Mouse (Mus musculus): ENCODE measurements around the gene Npepps.
"Not testable (repeated sequence)": the region's sequence is repeated elsewhere in the genome, so short reads cannot be mapped to it uniquely, and the experiment has no call there.

The Npepps gene

DNA sequence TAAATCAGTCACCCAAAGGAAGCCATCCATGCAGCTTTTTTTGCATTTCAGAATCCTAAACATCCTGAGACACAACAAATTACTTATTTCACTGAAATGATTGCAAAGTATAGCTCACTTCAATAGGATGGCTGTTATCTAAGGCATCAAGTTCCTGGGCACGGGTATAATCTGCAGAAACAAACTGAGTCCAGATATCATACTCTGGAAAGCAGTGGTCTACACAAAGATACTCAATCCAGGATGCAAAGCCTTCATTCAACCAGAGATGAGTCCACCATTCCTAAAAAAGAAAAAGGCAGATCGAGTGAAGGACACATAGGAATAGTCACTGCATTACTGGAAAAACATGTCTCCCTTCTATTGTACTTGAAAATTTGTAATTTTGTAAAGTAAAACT, 42.5 kb downstream of the Npepps start:
- no peak for DNase-seq (ENCODE audit: low spot score)

DNA sequence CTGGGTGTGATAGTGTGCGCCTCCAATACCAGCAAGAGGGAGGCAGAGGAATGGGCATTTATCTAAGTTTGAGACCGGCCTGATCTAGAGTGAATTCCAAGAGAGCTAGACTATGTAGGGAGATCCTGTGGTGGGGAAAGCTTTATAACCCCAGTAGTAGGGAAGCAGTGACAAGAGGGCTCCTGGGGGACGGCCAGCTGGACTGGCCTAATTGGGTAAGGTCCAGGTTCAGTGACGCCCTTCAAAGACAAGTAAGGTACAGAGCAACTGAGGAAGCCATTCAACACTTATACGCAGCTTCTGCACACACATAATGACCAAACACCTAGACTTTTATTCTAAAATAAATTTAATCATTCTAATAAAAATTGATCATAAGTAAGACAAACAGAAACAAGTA, 48.0 kb downstream of the Npepps start:
- no peak for DNase-seq (ENCODE audit: low spot score)

DNA sequence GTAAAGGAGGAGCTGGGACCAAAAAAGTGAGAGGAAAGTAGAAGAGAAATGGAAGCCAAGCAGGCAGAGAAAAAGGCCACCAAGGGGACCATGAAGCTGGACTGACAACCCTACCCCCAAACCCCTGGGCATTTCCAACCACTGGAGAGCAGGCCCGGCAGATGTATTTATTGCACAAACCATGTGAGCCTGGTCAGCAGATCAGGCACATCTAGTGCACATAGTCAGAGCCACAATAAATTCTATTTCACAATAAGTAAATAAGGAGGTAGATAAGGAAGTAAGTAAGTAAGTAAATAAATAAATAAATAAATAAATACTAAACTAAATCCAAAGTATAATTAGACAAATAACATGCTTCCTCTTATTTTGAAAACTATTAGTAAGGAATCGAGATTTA, 51.0 kb downstream of the Npepps start:
- DNase-seq (ENCODE audit: low spot score): no peak

DNA sequence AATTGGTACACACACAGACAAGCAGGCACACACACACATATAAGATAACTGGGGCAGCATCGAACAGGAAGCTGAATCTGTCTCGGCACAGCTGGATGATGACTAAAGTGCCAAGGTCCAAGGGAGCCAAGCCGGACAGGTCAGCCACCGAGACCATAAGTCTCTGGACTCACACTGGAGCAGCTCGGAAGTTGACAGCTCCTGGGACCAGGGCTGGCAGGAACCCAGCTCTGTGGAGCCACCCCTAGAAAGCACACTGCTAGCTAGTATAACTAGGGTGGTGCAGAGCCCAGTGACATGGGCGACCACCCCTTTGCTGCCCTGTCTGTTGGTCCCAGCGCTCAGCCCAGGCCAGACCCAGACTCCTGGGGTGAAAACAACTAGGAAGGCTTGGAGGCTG, 51.5 kb downstream of the Npepps start:
- DNase-seq (ENCODE audit: low spot score): no peak

DNA sequence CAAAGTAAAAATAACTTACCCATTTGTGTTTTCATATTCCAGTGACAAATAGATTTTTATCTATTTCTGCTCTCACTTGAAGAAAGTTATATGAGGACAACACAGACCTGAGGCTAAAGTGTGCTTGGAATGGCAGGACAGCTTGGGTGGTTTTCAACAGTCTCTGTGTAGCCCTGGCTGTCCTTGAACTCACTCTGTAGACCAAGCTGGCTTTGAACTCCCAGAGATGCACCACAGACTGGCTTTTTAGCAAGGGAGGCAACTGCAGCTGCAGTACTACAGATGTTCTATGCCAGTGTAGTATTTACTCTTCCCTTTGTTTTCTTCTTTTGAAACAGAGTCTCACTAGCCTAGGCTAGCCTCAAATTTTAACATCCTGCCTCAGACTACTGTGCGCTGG, 54.3 kb downstream of the Npepps start:
- DNase-seq (ENCODE audit: low spot score): no peak

DNA sequence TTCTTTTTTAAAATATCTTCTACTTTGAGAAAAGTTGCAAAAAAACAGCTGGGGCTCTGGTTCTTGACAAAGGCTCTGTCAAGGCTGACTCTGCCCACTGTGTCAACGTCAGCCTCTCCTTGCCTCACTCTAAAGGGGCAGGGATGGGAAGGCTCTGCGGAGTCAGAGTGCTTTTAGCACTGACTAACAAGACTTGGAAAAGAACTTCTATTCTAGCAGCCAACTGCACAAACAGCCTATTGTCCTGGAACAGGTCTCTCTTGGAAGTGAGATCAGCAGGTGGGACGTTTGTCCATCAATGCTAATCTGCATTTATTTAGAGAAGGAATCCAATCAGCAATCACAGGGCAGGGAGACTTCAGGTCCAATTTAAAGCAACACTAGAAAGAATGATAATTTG, 57.0 kb downstream of the Npepps start:
- DNase-seq (ENCODE audit: low spot score): no peak

DNA sequence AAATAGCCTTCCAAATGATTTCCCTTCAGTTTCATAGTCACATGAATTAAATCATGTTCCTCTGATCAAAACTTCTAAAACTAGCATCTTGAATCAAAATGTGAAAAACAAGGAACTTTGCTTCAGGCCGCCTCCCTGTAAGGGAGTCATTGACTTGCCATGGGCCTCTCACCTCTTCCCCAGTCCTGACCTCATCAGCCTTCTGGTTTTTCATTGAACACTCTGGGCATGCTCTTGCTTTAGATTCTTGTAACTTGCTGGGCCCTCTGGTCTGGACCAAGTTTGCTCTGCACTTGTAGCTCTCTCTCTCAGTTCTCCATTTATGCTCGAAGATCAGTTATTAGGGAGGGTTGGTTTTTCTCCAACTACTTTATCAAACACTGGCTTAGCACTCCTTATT, 58.8 kb downstream of the Npepps start:
- no peak for DNase-seq (ENCODE audit: low spot score)

DNA sequence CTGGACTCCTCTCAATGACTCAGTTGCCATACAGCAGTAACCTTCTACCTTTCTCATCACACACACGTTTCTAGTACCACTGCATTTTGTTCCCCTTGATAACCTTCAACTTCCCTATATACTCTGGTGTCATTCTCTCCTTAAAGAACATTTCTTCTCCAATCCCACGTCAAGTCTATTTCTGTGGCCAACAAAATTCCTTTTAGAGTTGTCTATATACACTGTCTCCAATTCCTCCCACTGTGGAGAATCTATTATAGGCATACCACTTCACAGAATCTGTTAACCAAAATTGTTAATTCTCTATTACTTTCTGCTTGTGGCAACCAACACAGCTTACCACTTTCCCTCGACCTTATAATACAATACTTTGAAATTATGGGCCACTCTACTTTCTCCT, 60.2 kb downstream of the Npepps start:
- DNase-seq (ENCODE audit: low spot score): no peak

DNA sequence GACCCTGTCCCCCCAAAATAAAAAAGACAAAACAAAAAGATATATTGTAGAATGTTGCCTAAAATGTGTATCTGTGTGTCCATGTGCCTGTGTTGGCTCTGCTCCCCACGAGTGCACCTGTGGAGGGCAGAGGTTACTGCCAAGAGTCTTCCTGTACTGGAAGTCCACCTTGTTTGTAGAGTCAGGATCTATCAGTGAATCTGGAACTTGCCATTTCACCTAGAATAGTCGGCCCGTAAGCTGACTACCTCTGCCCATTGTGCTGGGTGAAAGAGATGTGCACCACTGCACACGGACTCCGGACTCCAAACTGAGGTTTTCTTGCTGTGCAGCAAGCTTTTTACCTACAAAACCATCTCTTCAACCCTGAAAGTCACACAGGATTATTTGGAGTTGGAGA, 66.0 kb downstream of the Npepps start:
- DNase-seq (ENCODE audit: low spot score): no peak

DNA sequence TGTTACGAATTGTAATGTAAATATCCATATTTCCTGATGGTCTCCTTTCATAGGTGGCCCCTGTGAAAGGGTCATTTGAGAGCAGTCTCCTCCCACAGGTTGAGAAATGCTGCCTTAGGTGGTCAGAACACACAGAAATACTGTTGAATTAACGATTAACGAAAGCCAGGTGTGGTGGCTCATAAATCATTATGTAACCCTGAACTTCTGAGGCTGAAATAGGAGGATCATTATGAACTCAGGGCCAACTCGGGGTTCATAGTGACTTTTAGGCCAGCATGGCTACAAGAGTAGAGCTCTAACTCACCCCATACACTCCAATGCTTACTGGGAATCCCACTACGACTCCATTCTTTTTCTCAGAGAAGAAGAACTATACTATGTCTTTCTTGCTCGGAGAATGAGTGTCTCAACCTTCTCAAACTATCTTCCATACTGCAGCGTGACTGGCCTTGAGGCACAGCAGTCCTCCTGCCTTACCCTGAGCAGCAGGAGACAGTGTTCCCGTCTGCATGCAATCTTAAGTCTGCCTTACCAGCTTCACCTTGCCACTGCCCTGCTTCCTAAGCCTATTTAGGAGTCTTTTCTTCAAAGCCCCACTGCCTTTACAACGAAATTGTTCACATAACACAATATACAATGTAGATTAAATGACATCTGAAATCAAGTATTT, 69.6 kb downstream of the Npepps start:
- peak; percentile 19 for DNase-seq (ENCODE audit: low spot score)

DNA sequence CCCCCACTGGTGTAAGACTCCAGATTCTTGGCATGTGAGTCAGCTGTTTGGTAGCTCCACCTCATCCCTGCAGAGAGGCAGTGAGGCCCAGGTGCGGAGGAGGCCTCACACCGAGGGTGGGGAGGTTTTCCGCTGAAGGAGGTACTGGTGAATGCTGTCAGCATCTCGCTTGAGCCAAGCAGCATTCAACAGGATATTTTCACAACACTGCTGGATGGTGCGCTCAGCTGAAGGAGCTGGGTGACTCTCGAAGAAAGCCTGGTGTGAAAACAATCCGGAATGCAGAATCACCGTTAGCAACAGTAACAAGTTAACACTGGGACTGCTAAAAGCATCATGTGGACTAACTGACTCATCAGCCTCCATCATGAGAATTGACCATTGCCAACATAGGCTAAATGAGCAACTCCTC, 73.4 kb downstream of the Npepps start:
- DNase-seq (ENCODE audit: low spot score): peak; percentile 6

DNA sequence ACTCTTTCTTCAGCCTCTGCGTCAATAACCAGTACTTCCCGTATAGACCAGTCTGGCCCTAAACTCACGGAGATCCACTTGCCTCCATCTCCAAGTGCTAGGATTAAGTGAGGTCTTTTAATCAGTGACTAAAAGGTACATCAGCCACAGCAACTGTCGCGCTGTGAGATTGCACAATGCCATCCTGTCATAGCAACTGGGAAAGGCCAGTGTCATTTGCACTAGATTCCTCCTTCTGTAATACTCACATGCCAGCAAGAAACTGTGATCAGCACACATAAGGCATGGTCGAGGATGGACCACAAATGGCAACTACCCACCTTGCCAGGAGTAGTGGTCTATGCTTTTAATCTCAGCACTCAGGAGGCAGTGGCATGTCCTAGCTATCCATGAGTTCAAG, 80.9 kb downstream of the Npepps start:
- no peak for DNase-seq (ENCODE audit: low spot score)

DNA sequence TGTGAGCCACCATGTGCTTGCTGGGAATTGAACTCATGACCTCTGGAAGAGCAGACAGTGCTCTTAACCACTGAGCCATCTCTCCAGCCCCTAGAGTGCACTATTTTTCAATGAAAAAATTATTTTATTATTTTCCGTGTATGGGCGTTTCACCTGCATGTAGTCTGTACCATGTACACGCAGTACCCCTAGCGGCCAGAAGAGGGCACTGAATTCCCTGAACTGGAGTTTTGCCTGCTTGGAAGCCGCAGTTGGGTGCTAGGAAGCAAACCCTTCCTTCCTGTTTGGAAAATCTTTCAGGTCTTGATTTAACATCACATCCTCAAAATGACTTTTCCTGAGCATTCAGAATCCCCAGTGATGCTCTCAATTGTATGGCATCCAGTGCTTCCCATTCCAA, 81.8 kb downstream of the Npepps start:
- DNase-seq (ENCODE audit: low spot score): peak; percentile 48

DNA sequence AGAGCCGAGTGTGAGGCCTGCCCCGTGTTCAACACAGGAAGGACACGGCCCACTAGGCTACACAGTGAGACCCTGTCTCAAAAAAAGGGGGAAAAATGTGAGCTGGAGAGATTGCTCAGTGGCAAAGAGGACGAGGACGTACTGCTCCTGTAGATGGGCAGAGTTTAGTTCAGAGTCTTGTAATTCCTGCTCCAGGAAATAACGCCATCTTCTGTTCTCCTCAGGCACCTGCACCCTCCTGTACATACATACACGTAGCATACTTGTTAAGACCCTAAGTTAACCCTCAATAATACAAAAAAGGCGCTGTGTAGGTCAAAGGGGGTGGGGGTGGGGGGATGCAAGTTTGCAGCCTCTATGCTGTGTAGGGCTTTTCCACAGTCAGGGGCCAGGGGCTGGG, 83.4 kb downstream of the Npepps start:
- no peak for DNase-seq (ENCODE audit: low spot score)

DNA sequence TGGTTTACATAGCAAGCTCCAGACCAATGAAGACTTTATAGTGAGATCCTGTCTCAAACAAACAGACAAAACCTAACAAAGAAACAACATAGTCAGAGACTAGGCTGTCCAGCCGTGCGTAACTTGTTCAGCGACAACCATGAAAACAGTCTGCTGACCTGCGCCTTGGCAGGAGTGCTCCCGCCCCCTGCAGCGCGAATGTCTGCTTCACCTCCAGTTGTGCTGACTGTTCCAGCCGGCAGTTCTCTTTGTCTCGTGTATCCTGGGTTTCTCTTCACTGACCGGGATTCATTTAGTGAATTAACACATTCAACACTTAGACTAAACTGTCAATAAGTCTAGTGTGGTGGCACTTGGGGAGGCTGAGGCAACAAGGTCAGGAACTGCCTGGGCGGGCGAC, 83.9 kb downstream of the Npepps start:
- DNase-seq (ENCODE audit: low spot score): no peak

DNA sequence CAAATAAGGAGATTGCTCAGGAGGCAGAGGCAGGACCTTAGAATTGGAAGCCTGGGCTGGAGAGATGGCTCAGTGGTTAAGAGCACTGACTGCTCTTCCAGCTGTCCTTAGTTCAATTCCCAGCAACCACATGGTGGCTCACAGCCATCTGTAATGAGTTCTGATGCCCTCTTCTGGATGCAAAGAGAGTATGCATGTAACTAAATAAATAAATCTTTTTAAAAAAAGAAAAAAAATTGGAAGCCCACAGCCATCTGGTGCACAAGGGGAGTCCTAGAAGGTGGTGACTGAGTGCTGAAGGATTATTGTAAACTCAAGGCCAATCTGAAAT, 87.9 kb downstream of the Npepps start:
- DNase-seq (ENCODE audit: low spot score): no peak

DNA sequence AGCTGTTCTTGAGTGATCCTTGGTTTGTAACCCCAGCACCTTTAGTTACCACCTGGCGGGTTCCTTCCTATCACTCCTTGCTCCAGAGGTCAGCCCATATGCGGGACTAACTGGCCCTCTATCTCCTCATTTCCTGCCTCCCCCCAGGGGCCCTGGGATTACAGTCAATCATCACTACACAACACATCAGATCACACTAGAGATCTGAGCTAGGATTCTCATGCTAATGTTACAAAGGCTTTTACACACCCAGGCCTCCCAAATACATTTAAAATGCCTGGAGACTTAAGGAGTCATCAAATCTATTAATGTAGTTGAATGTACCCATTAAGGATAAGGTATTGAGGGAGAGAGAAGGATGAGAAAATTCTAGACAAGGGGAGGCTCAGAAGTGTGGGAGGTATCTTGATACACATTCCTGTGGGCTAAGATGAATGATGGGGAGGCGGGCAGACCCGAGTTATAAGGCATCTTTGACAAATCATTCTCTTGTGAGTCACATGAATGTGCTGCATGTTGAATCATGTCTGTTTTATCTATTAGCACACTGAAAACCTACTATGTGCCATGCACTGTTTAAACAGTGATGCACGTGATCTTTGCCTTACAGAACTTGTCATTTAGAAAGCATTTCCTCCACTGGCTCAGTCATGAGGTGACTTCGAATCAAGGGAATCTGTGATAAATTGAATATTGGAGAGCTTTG, 88.4 kb downstream of the Npepps start:
- no peak for DNase-seq (ENCODE audit: low spot score)

DNA sequence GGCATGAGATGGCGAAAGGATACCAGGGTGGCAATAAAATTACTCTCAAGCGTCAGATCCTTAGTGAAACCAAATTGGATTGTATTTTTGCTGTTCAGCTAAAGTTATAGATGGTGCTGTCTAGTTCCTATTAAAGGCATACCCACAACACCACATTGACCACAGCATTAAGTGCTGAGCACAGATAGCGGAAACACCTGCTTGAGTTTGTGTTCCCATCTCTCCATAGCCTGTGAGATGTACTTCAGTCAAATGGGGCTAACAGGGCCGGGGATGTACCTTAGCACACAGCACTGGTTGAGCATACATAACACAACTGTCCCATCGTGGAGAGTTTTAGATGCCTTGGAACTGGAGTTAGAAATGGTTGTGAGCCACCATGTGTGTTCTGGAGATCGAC, 89.4 kb downstream of the Npepps start:
- no peak for DNase-seq (ENCODE audit: low spot score)

DNA sequence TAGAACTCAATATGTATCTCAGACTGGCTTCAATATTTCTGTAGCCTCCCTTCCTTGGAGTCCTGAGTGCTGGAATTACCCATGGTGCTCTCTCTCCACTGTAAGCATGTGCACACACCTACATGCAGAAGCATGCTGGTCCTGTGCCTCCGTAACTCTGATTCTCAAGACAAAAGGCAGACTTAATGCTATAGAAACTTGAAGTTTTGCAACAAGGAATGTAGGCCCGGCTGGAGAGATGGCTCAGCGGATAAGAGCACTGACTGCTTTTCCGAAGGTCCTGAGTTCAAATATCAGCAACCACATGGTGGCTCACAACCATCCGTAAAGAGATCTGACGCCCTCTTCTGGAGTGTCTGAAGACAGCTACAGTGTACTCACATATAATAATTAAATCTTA, 90.8 kb downstream of the Npepps start:
- not testable (repeated sequence) for DNase-seq (ENCODE audit: low spot score)

DNA sequence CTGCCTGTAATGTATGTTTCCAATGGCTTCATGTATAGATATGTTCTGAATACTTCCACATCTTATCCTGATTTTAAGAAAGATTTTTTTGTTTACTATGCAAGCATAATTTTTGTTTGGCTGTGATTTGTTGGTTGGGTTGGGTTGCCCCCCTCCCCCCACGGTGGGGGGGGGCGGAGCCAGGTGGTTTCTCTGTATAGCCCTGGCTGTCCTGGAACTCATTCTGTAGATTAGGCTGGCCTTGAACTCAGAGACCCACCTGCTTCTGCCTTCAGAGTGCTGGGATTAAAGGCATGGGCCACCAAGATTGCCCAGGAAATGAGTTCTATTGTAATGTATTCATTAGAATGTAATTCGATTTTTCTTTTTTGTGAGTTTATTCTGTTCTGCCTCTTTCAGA, 91.2 kb downstream of the Npepps start:
- no peak for DNase-seq (ENCODE audit: low spot score)

DNA sequence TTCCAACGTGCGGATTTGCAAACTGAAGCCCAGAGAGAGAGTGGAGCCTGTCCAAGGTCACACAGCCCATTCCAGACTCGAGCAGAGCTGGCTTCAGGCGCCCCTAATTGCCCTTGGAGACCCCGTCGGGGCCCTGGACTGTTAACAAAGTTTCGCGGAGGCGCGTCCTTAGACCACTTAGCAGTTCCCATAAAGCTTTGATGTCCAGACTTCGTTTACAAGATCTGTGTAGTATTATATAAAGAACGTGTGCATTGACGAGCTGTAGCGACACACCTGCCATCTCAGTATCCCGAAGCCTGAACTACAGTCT, 91.8 kb downstream of the Npepps start:
- DNase-seq (ENCODE audit: low spot score): no peak

DNA sequence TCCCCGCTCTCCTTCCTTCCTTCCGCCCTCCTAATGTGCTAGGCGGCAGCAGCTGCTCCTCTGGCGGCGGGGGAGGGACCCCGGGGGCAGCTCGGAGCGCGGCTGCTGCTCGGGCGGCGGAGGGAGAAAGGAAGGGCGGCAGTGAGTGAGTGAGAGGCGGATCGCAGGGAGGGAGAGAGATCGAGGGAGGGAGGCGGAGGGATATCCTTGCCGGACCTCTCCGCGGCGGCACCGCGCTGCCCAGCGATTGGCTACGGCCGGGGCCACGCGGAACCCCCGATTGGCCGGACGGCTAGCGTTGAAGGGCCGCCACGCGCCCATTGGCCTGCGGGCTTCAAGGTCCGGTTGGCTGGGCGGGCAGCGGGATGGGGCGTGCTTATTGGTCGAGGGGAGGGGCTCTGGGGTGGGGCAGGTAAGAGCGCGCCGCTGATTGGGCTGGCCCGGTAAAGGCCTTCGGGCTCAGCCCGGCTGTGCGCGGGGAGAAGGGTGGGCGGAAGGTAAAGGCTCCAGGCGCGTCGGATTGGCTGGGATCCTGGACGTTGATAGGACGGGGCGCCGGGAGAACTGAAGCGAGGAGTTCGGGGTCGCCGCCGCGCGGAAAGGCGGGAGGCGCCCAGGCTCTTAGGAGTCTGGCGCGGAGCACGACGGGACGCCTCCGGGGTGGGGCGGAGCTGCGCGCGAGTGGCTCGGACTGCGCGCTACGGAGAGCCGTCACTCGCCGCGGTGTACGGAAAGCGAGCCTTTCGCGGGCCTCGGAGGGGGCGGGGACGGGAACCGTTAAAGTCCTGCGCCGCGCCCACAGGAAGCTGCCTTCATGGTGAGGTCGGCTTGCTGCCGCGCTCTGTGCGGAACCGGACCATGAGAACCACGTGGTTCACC, 92.4 kb downstream of the Npepps start, which contains the start of gene Kpnb1:
Gene Kpnb1 (minus strand): TSS at position 118 of the 879 bp plus-strand sequence.
- peak; percentile 99 for DNase-seq (ENCODE audit: low spot score)
